Mouse (Mus musculus): ENCODE results near the gene Atp6v1d. TPM values are rescaled to one million over a fixed set of nuclear protein-coding genes. Genes with fewer than 3 reads are reported as not detected.

Gene Atp6v1d
- total RNA-seq, 2 experiments from 2014 or later, result 82.5 to 86.7 TPM

DNA sequence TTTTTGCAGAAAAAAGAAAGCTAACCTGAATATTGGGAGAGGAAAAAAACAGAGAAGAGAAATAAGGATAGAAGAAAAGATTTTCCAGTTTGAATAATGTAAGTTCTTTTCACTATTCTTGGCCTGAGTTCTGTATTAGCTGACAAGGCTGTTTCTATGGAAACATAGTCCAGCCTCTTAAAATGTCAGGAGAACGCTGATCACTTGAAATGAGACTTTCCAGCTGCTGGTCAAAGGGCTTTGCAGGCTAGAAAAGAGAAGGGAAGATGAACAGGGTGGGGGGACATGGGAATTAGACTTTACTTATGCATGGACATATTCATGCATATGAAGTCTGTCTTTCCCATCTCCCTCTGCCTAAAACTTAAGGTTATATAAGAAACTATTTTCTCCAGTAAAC lies 67.2 kb downstream of the Atp6v1d start:
- peak in 1 of 2 experiments; percentile 14 for DNase-seq

- no peak for DNase-seq
Observed at GRCm38 (mm10) chr12:78790791-78791190, 70.6 kb downstream of the Atp6v1d start.

Other genes starting within 250 kb of the Atp6v1d start
- not detected for gene Fam71d, start 170.1 kb downstream of the Atp6v1d start, total RNA-seq (2021)
- 10 to 100 TPM; 12.7 to 14.9 TPM for gene Mpp5, start 112.7 kb downstream of the Atp6v1d start, total RNA-seq (2021)
- gene Eif2s1, start 181 bp upstream of the Atp6v1d start, total RNA-seq (2021), result 10 to 100 TPM; 48.4 to 54.6 TPM
- gene Plek2, start 45.3 kb upstream of the Atp6v1d start, total RNA-seq (2021), result under 1 TPM; 0.17 to 0.46 TPM
- 1 to 10 TPM; 3.6 to 4.3 TPM for gene Tmem229b, start 146.0 kb upstream of the Atp6v1d start, total RNA-seq (2021)
- gene Plekhh1, start 167.5 kb upstream of the Atp6v1d start, total RNA-seq (2021), result 1 to 10 TPM; 1.2 to 2.5 TPM
- 1 to 10 TPM; 2.9 to 3.0 TPM for gene Pigh, start 228.0 kb upstream of the Atp6v1d start, total RNA-seq (2021)